ENCODE assay signal across 8 mouse cellular contexts in the genomic region with DNA sequence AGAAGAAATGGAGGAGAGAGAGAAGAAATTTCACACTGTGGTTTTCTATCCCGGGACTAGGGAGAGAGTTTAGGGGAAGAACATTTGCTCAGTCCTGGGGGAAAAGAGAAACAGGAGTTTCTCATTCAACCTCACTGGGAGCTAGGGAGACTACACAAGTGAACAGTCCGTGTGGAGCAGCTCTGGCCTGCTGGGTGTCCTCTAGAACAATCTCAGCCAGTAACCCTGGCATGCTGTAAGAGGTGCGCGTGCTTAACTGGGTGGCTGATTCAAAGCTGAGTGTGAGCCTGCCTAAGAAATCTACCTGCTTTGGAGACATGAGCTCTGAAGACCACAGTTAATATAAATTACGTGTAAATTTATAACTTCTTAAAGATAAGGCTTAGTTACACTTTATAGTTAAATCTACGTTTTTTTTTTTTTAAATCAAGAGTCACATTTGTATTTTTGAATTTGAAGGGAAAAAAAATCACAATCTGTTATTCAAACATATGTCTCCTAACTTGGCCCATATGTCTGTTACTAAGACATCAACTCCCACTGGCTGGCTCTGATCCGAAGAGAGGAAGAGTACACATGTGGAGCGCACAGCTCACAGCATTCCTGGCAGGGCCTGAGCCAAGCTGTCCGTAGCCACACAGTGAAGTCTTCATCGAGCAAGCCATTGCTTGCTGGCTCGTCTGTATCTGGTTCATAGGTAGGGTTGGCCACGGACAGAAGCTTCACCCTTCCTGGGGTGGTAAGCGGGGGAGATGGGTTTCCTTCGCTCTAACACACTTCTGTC. TPM values are rescaled to one million over a fixed set of nuclear protein-coding genes. Genes with fewer than 3 reads are reported as not detected.
DNase-seq lines count a peak whose midpoint lies in the region.

No protein-coding gene starts in this region.

- DNase-seq in gastrocnemius, postnatal 14 days, result peak; percentile 22
- no peak for DNase-seq in gastrocnemius, adult 18-20 months (ENCODE audit: low spot score)
- DNase-seq in brain, adult 2 months (ENCODE audit: low read depth, low spot score), result peak; percentile 86
- peak; percentile 30 to 35 for DNase-seq in frontal cortex, postnatal 25 days (ENCODE audit: low spot score in 2 of 2)
- peak; percentile 39 to 78 for DNase-seq in left cerebral cortex, adult 9 months (ENCODE audit: low spot score in 2 of 2)
- no peak for DNase-seq in kidney, adult 8-10 months
- no peak for DNase-seq in kidney, postnatal 36 days
- no peak for DNase-seq in natural killer cell, adult 2 months (ENCODE audit: low spot score in 2 of 2)

- intact Hi-C loops in gastrocnemius, postnatal 14 days (cut with DNase I; ENCODE audit: low total_unique reads), result no loop called here

RNA-seq across cellular contexts. Expression of gene Tmem30c, which starts 24.4 kb away (rescaled TPM):
- total RNA-seq in gastrocnemius, postnatal 14 days (2021), result not detected
- not detected for total RNA-seq in gastrocnemius, adult 18-20 months (2021)

RNA-seq across cellular contexts. Expression of gene Tbc1d23, which starts 36.9 kb away (rescaled TPM):
- total RNA-seq in gastrocnemius, postnatal 14 days (2021), result 10 to 100 TPM; 17.8 to 18.4 TPM
- total RNA-seq in gastrocnemius, adult 18-20 months (2021), result 10 to 100 TPM; 16.6 to 19.6 TPM

Comparison
In these comparisons a context has a peak if more than half of its experiments do, and no peak if none do; other contexts are left out.
1. DNase-seq: peak in gastrocnemius, postnatal 14 days (single experiment), brain, adult 2 months (single experiment), frontal cortex, postnatal 25 days (2 of 2) and left cerebral cortex, adult 9 months (2 of 2); none in gastrocnemius, adult 18-20 months (single experiment), kidney, adult 8-10 months (0 of 2), kidney, postnatal 36 days (0 of 2) and natural killer cell, adult 2 months (0 of 2).